Comparison of ENCODE assay signal across 10 mouse cellular contexts in the genomic region with DNA sequence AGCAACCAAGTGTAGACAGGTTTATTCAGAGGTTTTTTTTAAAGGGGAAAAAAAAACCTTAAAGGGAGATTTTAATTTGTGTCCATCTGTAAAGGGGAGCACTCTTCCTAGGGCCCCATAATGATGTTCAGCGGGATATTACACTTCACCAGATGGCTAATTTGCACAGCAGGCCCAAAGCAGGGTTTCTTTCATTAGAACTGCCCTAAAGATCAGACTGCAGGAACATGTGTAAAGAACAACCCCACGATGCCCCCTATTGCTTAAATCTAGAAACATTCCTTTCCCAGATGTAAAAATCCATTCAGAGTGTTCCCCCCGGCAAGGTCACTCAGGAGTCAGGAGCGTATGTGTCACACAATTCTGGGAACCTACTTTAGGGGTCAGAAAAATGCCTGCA.
DNase-seq lines count a peak whose midpoint lies in the region; ATAC-seq and TF ChIP-seq lines count a peak whose summit lies in the region.
"Had no signal": no experiment of that assay in that cellular context is flagged by ENCODE, and none has a peak within 500 bp of the region (broad histone marks: within the 10 kb centered on the region; RNA-seq: fewer than 3 reads in every experiment).

No protein-coding gene starts in this region.

- H3K36me3 ChIP-seq in forebrain, postnatal 0 days (ENCODE audit: insufficient read depth), result no peaks in the 10 kb centered on the region
- H3K36me3 ChIP-seq in midbrain, postnatal 0 days (ENCODE audit: insufficient read depth, low read length), result no peaks in the 10 kb centered on the region

- no peak overlapping the region for H3K27ac ChIP-seq in layer of hippocampus, adult 2 months
- H3K27ac ChIP-seq in forebrain, postnatal 0 days (ENCODE audit: low read depth, low read length), result no peak overlapping the region
- H3K27ac ChIP-seq in midbrain, postnatal 0 days (ENCODE audit: low read depth, low read length), result no peak overlapping the region
- H3K27ac ChIP-seq: liver, embryonic 14.5 days had no signal

- DNase-seq in layer of hippocampus, adult 2 months (ENCODE audit: low spot score in 2 of 2), result no peak
- no peak for DNase-seq in layer of hippocampus, adult 9-11 months
- peak; percentile 38 for DNase-seq in brain, adult 2 months (ENCODE audit: low read depth, low spot score)
- DNase-seq in forebrain, postnatal 0 days, result no peak
- peak; percentile 17 for DNase-seq in midbrain, postnatal 0 days (ENCODE audit: low spot score)
- DNase-seq in testis, postnatal 10 days (ENCODE audit: low spot score), result no peak
- no peak for DNase-seq in frontal cortex, postnatal 25 days (ENCODE audit: low spot score in 2 of 2)
- DNase-seq in urinary bladder, postnatal 36 days (ENCODE audit: low spot score in 2 of 2), result no peak
- DNase-seq: cerebellum, adult 11 months had no signal

- H3K4me3 ChIP-seq in layer of hippocampus, adult 2 months, result no peak overlapping the region
- H3K4me3 ChIP-seq in forebrain, postnatal 0 days (ENCODE audit: low read depth, low read length), result no peak overlapping the region
- H3K4me3 ChIP-seq in midbrain, postnatal 0 days (ENCODE audit: low read depth, low read length), result no peak overlapping the region

- TF ChIP-seq CTCF in layer of hippocampus, adult 2 months (conservative IDR thresholded peaks at IDR 0.05), result peak; percentile 45
- TF ChIP-seq CTCF in forebrain, postnatal 0 days (IDR thresholded peaks at IDR 0.05; ENCODE audit: low read depth), result no peak
- TF ChIP-seq CTCF in midbrain, postnatal 0 days (IDR thresholded peaks at IDR 0.05), result peak; percentile 10

- H3K4me2 ChIP-seq in forebrain, postnatal 0 days (ENCODE audit: low read depth), result no peak overlapping the region
- H3K4me2 ChIP-seq in midbrain, postnatal 0 days (ENCODE audit: low read depth, low read length, poor library complexity, severe bottlenecking), result no peak overlapping the region

- H3K9me3 ChIP-seq in forebrain, postnatal 0 days (ENCODE audit: low read length), result no peaks in the 10 kb centered on the region
- H3K9me3 ChIP-seq in midbrain, postnatal 0 days (ENCODE audit: low read length), result no peaks in the 10 kb centered on the region

- no peaks in the 10 kb centered on the region for H3K27me3 ChIP-seq in forebrain, postnatal 0 days (ENCODE audit: insufficient read depth, low read length)
- H3K27me3 ChIP-seq in midbrain, postnatal 0 days (ENCODE audit: insufficient read depth, low read length), result no peaks in the 10 kb centered on the region

- peaks cover 7% of the 10 kb centered on the region; the same call in 1 of the 2 replicates for H3K4me1 ChIP-seq in forebrain, postnatal 0 days (ENCODE audit: insufficient read depth)
- peaks cover 3% of the 10 kb centered on the region; the same call in 1 of the 2 replicates for H3K4me1 ChIP-seq in midbrain, postnatal 0 days (ENCODE audit: insufficient read depth, low read length)

- no peak overlapping the region for H3K9ac ChIP-seq in forebrain, postnatal 0 days
- no peak overlapping the region for H3K9ac ChIP-seq in midbrain, postnatal 0 days (replicated peaks; ENCODE audit: low read length, poor library complexity, severe bottlenecking)
- H3K9ac ChIP-seq: liver, embryonic 14.5 days had no signal

- 14% methylated on average over 4 of the region's 4 CpGs for WGBS in forebrain, postnatal 0 days
- 24% methylated on average over 4 of the region's 4 CpGs for WGBS in midbrain, postnatal 0 days

- peak; percentile 18; the same call in 1 of the 2 replicates for ATAC-seq in forebrain, postnatal 0 days
- ATAC-seq in midbrain, postnatal 0 days (ENCODE audit: low FRiP score), result no peak

Comparison
In these comparisons a context has a peak if more than half of its experiments do, and no peak if none do; other contexts are left out.
1. DNase-seq: peak in brain, adult 2 months (single experiment) and midbrain, postnatal 0 days (single experiment); none in layer of hippocampus, adult 2 months (0 of 2), layer of hippocampus, adult 9-11 months (single experiment), forebrain, postnatal 0 days (single experiment), testis, postnatal 10 days (single experiment), frontal cortex, postnatal 25 days (0 of 2) and urinary bladder, postnatal 36 days (0 of 2).